Mouse (Mus musculus) kidney, postnatal 10 days (tissue): Measurements from ENCODE around the gene Rpp14.

Experiments
- DNase-seq: peaks from one replicate; pipeline ENCODE4 v3.0.0; 2021; ENCODE audit warnings: mixed read lengths

The Rpp14 gene

DNA sequence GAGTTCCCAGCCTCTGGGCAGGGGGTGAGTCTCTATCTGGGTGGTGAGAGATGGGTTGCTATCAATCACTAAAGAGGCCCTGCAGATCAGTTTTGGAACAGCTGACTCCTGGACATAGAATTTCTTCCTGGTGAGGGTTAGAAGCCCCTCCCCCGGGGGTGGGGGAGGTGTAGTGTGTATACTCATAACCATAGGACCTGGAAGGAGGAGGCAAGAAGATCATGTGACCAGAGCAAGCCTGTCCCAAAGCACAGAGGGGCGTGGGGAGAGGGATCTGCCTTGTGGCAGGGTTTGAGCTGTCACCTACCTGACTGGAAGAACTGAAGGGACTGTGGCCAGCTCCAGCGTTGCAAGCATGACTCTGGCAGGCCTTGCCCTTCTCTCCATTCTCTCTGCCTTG, 18.1 kb upstream of the Rpp14 start:
- no peak for DNase-seq

DNA sequence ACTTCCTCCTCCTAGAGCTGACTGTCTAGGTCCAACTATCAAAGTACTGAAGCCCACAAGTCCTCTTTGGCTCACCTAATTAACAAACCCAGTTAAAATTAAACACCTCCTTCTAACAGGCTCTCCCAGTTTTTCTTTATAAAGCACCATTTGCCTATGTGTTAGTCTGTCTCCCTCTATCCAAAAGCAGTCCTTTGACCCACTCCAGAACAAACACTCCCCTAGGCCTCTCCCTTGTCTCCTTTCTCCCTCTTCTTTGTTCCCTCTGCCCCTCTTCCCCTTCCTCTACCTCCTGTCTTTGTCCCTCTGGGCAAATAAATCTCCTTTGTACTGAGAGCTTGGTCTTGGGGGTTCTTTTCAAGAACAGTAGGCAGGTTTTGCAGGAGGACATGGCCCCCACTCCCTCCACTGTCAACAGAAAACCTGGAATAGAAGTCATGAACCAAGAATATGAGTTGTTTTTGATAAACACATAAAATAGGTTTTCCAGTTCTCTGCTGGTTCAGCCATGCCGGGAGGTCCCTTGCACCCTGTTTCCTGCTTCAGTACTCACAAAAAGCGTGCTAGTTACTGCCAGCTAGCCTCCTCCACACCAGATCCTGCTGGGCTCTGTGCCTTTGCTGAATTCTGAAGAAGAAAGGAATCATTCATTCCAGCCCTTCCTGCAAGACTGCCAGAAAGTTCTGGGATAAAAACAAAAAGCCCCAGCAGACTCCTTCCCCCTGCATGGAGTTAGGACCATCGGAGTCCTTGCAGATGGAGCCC, 17.4 kb upstream of the Rpp14 start:
- no peak for DNase-seq

DNA sequence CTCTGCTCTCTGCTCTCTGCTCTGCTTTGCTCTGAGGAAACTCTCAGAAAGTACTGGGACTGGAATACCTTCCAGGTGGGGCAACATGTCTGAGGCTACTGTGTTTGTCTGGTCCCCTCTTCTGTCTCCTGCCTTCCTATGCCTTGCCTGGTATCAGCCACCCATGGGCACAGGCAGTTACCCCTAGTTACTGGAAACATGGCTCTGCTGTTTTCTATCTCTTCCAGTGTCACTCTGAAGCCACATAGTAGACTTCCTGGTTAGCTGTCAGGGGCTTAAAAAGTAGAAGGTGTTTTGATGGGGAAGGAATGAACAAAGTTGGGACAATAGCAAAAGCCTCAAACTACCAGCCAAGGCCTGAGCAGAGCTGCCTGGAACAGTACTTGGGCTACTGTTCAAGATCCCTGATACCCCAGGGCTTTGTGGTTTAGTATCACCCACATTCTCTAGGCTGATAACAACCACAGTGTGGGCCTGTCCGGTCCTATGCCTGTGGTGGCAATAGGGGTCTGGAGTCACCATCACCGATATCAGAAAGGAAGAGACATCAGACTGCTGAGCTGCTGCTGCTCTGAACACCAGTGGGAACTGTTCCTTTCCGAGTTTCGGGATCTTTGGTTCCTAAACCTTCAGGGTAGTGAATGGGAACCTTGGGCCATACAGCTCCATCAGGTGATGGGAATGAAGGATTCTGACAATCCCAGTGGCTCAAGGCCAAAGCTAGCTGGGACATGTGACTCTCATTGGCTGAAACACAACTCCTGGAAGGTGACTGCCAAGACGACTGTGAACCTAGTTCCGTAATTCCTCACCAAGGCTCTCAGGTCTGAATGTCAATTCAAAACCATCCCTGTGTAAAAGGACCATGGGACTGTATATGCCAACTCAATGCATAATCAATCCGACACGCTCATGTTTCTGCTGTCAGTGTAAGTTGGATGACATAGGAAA, 16.1 kb upstream of the Rpp14 start:
- DNase-seq, result no peak

DNA sequence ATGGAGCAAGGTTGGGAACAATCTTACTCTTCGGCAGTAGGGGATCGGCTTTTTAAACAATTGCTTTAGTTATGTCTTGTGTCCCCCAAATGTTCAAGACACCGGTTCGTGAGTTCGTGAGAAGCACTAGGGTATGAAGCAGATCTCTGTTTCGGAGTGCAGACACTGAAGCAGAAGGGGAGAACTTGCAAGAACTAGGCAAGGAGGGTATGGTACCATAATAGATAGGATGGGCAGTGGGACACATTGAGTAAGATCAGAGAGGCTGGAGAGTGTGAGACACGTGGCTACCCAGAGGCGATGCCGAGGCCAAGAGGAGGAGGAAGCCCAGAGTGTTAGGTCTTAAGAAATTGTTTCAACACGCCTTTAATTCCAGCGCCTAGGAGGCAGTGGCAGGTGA, 551 bp downstream of the Rpp14 start:
- DNase-seq, result peak; percentile 26

DNA sequence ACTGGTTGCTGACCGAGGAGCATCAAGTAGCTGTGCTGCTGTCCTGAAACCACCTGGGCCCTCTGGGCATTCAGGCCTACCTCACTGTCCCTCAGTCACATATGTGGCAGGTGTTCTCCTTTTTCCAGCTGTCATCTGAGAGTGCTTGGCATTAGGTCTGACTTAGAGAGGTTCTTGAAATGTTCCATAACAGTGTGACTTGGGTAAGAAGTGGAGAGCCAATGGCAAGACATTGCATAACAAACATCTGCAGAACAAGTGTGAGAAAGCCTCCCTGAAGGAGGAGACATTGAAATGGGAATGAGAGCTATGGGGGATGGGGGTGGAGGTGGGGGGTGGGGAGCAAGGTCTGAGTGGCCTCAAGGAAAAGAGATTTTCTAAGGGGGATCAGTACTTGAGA, 2.8 kb downstream of the Rpp14 start:
- DNase-seq, result no peak

DNA sequence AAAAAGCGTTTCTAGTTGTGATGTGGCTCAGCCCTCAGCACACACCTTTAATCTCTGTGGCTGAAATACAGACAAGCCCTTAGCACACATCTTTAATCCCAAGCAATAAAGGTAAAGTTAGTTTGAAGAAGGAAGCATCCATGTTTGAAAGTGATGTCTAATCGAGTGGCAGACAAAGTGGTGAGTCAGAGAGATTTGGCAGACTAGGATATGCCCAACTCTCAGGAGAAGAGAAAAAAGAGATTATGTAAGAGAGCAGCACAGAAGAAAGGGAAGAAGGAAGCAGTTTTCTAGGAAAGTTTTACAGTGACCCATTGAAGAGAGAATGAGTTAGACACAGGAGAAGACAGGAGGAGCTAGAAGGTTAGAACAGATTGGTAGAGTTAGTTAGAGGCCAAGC, 8.8 kb downstream of the Rpp14 start:
- DNase-seq, result no peak

DNA sequence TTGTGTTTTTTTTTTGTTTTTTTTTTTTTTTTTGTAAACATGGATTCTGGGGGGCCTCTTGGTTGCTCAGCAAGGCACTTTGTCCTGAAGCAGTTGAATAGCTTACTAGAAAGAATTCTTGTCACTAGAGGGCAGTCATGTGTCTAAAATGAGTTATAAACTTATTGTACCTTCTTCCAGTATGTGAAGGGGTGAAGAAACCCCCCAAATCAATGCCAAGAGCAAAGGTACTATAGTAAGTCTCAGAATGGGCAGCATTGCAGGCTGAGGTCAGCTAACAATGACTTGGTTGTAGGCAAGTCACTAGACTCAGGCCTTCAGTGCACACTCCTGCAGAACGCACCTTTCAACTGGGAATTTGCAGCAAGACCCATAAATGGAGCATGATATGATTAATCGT, 12.4 kb downstream of the Rpp14 start:
- no peak for DNase-seq

GRCm38 (mm10) chr14:8093427-8093826, 13.3 kb downstream of the Rpp14 start:
- no peak for DNase-seq

DNA sequence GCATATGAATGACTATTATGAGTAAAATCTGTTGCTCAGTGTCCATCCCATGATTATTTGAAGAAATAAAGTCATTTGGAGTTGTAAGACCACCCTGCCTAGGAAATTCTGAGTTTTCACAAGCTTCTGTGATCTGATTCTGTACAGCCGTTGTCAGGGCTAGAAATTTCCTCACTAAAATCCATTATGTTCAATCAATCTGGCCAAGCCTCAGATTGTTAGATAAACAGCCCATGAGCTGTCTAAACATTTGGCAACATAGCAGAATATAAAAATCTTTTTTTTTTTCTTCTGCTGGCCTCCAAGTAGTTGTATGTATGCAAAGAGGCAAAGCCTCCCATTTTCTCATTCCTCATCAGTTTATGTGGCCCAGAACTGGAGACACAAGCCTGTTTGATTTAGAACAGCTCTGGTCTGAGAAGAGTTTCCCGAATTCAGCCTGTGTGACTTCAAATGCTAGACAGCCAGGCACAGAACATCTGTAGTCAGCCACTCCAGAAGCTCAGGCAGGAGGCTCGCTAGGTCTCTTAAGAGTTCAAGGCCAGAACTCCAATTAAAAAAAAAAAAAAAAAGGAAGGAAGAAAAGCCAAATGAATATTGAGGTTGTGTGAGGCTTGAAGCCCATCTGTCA, 14.9 kb downstream of the Rpp14 start:
- DNase-seq, result no peak

GRCm38 (mm10) chr14:8095562-8095950, 15.4 kb downstream of the Rpp14 start:
- peak; percentile 48 for DNase-seq

DNA sequence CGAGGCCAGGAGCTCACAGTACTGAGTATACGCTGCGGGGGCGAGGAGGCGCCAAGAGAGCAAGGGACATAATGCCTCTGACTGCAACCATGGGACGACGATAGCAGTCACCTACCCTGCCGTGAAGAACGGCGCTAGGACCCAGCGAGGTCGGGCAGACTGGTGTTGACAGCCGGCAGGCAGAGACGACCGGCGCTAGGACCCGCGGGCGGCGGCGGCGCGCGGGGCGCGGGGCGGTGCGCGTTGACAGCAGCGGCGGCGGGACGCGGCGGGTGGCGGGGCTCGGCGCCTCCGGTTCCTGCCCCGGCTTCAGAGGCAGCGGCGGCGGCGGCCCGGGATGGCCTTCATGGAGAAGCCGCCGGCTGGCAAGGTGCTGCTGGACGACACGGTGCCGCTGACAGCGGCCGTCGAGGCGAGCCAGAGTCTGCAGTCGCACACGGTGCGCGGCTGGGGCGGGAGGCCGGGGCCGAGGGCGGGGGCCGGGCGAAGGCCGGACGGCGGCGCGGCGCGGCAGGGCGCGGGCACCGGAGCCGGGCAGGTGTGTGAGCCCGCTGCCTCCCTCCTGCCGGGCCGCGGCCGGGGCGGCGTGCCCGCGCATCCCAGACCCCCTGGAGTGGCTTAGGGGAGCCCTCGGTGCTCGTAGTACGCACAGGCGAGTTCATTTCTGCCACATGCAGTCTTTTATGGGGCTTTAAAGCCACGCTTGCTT, 18.0 kb downstream of the Rpp14 start, which contains the start of gene Pxk:
TSS of gene Pxk (plus strand) at position 234 of the 709 bp plus-strand sequence.
- DNase-seq, result peak; percentile 96

- no peak for DNase-seq
These were observed 18.5 kb downstream of the Rpp14 start for GRCm38 (mm10) chr14:8098687-8098995.

DNA sequence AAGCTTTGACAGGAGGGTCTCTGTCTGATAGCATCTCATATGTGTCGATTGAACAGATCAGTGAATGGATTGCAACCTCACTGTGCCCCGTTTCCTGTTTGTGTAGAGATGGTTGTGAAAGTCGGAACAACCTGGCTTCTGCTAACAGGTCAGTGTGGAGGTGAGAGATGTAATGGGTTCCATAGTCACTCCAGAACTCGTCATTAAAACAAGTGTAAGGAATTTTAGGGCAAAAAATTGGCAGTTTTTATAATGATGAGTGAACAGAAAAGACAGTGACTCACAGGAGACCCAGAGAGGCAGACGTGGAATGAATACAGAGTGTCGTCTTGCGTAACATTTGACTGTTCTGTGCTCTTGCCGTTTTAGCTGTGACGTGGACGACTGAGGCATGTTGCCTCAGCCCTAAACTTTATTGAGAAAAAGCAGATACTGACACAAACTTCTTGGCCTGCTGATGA, 19.4 kb downstream of the Rpp14 start:
- no peak for DNase-seq

DNA sequence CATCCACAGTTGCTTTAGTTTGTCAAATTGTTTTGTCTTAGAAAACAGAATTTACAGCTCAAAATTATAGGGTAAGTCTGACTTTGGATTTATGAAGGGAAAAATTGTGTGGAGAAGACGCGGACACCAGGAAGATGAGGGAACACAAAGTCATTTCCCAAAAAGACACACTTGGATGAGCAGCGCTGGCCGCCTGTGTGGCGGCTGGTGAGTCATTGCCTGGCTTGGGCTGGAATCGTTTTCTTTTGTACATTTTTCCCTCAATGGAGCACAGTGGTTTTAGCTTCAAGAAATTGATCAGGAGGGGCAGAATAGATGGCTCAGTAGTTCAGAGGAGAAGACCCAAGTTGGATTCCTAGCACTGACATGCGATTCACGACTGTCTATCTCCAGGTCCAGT, 21.7 kb downstream of the Rpp14 start:
- DNase-seq, result no peak

- DNase-seq, result peak; percentile 66
These were observed 22.5 kb downstream of the Rpp14 start for GRCm38 (mm10) chr14:8102676-8103075.

GRCm38 (mm10) chr14:8108047-8108446, 27.9 kb downstream of the Rpp14 start:
- peak; percentile 21 for DNase-seq

- DNase-seq, result no peak
These were observed 28.8 kb downstream of the Rpp14 start for GRCm38 (mm10) chr14:8108976-8109375.

- DNase-seq, result no peak
These were observed 31.4 kb downstream of the Rpp14 start for GRCm38 (mm10) chr14:8111545-8111944.

GRCm38 (mm10) chr14:8112036-8112435, 31.9 kb downstream of the Rpp14 start:
- no peak for DNase-seq

DNA sequence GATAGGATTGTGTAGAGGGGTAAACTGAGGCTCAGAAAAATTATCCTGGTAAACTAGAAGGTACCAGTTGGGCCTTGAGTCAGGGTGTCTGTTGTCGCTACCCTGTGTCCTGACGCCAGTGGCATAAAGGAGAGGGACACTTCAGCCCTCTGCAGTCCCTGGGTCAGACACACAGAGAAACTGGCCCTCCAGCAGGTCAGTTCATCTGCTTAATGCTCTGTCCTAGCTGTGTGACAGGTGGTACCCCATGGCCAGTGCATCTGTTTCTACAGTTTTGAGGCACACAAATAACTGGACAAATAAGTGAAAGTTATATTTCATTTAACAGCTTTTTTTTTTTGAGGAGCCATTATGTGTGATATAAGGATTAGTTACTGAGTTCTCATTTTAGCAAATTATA, 33.4 kb downstream of the Rpp14 start:
- no peak for DNase-seq

GRCm38 (mm10) chr14:8114306-8114705, 34.1 kb downstream of the Rpp14 start:
- DNase-seq, result no peak

GRCm38 (mm10) chr14:8114756-8115155, 34.6 kb downstream of the Rpp14 start:
- DNase-seq, result no peak

GRCm38 (mm10) chr14:8115772-8116171, 35.6 kb downstream of the Rpp14 start:
- no peak for DNase-seq
